Mouse (Mus musculus): Measurements from ENCODE around the gene Oxsm.

Oxsm gene

GRCm38 (mm10) chr14:16242193-16242815 is 7.3 kb downstream of the Oxsm start:
- no peak for DNase-seq (ENCODE audit: low spot score in 2 of 2)

- no peak for DNase-seq (ENCODE audit: low spot score in 2 of 2)
These were observed 13.1 kb downstream of the Oxsm start for GRCm38 (mm10) chr14:16236466-16236865.

GRCm38 (mm10) chr14:16233515-16233914 is 16.1 kb downstream of the Oxsm start:
- no peak for DNase-seq (ENCODE audit: low spot score in 2 of 2)

GRCm38 (mm10) chr14:16230581-16230980 is 19.0 kb downstream of the Oxsm start:
- no peak for DNase-seq (ENCODE audit: low spot score in 2 of 2)

- DNase-seq (ENCODE audit: low spot score in 2 of 2) = no peak
These were observed 20.2 kb downstream of the Oxsm start for GRCm38 (mm10) chr14:16229395-16229794.

- DNase-seq (ENCODE audit: low spot score in 2 of 2) = no peak
These were observed 30.6 kb downstream of the Oxsm start for GRCm38 (mm10) chr14:16219015-16219414.

- DNase-seq (ENCODE audit: low spot score in 2 of 2) = no peak
These were observed 41.9 kb downstream of the Oxsm start for GRCm38 (mm10) chr14:16207722-16208121.

GRCm38 (mm10) chr14:16201673-16202072 is 47.9 kb downstream of the Oxsm start:
- DNase-seq (ENCODE audit: low spot score in 2 of 2) = no peak

- DNase-seq (ENCODE audit: low spot score in 2 of 2) = no peak
These were observed 48.5 kb downstream of the Oxsm start for GRCm38 (mm10) chr14:16200969-16201638.

- no peak for DNase-seq (ENCODE audit: low spot score in 2 of 2)
These were observed 49.2 kb downstream of the Oxsm start for GRCm38 (mm10) chr14:16200220-16200912.

- DNase-seq (ENCODE audit: low spot score in 2 of 2) = no peak
These were observed 53.1 kb downstream of the Oxsm start for GRCm38 (mm10) chr14:16196518-16196917.

GRCm38 (mm10) chr14:16195486-16195885 is 54.1 kb downstream of the Oxsm start:
- DNase-seq (ENCODE audit: low spot score in 2 of 2) = no peak

- DNase-seq (ENCODE audit: low spot score in 2 of 2) = no peak
These were observed 55.5 kb downstream of the Oxsm start for GRCm38 (mm10) chr14:16194125-16194524.

- DNase-seq (ENCODE audit: low spot score in 2 of 2) = no peak
These were observed 60.5 kb downstream of the Oxsm start for GRCm38 (mm10) chr14:16189142-16189541.

Data from urinary bladder, adult 18-20 months (tissue).